Mouse (Mus musculus) layer of hippocampus, postnatal 14 days (tissue): ENCODE data around the gene Ubald1. TPM values are rescaled to one million over a fixed set of nuclear protein-coding genes. Genes with fewer than 3 reads are reported as not detected.

Experiments
- DNase-seq, 2 experiments: peaks; one replicate each; pipeline ENCODE4 v3.0.0; 2021 to 2022; ENCODE audit warnings: low spot score in 2 of 2, mixed read lengths in 1 of 2
- long read RNA-seq, 2 experiments: library from polyadenylated mRNA; stranded (forward); transcript quantifications; one replicate each; pipeline ENCODE4 v2.0.0; 2021
- total RNA-seq, 2 experiments: library from RNA; stranded (reverse); gene quantifications; 2 replicates each; pipeline ENCODE4 v1.2.3; 2021

Ubald1 gene
- total RNA-seq: 10 to 100 TPM; 80.1 to 84.6 TPM
- long read RNA-seq, experiment 1, full-length matches to known transcripts: 34 of 64 reads
- long read RNA-seq, experiment 1, partial matches to known transcripts: 1 of 64 reads
- long read RNA-seq, experiment 1, other reads (novel, unspliced or antisense): 29 of 64 reads
- long read RNA-seq, experiment 2, full-length matches to known transcripts: 59 of 91 reads
- long read RNA-seq, experiment 2, partial matches to known transcripts: 22 of 91 reads
- long read RNA-seq, experiment 2, other reads (novel, unspliced or antisense): 10 of 91 reads

DNA sequence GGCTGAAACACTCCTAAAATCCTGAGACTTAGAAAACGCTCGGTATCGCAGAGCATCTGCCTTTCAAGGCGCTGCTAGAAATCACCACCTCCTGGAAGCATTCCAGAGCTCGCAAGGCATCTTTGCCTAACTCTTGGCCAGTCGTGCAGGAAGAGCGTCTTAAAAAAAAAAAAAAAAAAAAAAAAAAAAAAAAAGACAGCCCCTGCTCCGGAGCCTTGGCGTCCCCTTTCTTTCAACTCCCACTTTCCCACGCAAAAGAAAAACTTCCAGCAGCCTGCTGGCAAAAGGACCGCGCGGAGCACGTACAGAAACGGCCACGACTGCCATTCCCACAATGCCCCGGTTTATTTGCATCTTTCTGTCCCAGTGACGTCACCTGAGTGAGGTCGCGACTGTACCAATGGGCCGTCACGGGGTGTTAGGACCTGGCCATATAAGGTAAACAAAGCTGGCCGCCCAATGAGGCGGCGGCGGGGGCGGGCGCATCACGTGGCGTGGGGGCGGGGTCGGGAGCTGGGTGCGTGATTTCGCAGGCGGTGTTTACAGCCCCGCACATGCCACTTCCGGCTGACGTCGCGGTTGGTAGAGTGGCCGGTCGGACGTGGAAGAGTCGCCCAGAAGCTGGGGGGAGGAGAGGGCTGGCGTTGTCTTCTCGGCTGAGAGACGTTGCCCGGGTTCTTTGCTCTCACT is at the start of gene Ubald1:
Gene Ubald1, minus strand, starts transcription at position 180 of the 690 bp plus-strand sequence.
- peak; percentile 95 to 99 for DNase-seq

GRCm38 (mm10) chr16:4928474-4928873 is 48.4 kb upstream of the Ubald1 start:
- DNase-seq: no peak

DNA sequence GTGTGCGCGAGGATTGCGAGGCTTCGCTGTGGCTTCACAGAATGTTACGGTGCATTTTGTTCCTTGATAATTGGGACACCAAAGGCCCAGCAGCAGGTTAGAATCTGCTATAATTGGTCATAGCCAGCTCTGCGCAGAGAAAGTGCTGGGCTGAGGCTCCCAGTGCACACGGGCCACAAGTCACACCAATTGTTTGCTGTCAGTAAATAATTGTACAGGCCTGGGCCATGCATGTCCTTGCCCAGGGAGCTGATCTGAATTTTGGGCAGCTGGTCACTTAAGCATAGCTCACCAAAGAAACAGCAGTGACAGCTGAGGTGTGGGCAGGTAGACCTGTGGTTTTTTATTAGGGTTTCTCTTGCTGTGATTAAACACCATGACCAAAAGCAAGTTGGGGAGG is 47.9 kb upstream of the Ubald1 start:
- no peak for DNase-seq

DNA sequence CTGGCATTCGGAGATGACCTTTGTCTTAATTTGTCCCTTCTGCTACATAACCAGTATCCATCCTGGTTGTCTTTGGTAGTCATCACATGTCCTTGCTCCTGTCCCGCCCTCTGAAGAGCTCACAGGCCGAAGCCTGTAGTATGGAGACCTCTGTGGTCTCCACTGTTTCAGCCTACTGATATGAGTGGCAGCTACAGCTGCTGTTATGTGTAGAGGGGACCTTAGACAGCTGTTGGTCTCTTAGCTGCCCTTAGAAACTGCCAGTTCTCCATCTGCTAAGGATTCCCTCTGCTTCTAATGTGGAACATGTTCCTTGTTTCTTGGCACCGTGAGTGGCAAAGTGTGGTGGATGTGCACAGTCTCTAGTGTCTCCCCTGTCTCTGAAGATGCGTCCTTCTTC is 43.9 kb upstream of the Ubald1 start:
- no peak for DNase-seq

DNA sequence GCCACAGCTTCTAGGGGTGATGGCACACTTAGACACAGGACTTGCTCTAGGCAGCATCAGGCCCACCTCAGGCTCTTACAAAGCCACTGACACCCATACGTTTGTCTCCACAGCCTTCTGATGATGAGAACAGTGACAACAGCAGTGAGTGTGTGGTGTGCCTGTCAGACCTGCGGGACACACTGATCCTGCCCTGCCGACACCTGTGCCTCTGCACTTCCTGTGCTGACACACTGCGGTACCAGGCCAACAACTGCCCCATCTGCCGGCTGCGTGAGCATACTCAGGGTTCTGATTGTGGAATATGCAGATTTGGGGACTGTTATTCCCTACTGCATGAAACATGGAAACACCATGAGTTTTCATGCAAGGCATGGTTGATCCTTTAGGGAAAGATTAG is 42.4 kb upstream of the Ubald1 start:
- no peak for DNase-seq

GRCm38 (mm10) chr16:4920556-4920955 is 40.4 kb upstream of the Ubald1 start:
- DNase-seq: no peak

DNA sequence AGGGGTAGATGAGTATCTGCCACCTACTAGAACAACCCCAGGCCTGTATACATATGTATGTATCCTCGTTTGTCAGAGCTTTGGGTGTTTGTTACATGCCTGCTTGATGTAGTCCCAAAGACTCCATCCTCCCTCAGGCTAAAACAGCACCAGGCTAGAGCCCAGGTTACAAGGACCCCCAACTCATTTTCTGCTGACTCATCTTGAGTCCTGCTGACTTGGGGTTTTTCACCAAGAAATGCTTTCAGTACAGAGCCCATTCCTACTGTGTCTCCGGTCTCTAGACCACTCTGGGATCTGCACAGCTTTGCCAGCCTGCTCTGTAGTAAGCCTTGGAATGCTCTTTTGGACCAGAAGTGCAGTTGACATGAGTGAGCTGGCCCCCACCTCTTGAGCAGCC is 36.5 kb upstream of the Ubald1 start:
- DNase-seq: no peak

GRCm38 (mm10) chr16:4915931-4916330 is 35.8 kb upstream of the Ubald1 start:
- DNase-seq: no peak

DNA sequence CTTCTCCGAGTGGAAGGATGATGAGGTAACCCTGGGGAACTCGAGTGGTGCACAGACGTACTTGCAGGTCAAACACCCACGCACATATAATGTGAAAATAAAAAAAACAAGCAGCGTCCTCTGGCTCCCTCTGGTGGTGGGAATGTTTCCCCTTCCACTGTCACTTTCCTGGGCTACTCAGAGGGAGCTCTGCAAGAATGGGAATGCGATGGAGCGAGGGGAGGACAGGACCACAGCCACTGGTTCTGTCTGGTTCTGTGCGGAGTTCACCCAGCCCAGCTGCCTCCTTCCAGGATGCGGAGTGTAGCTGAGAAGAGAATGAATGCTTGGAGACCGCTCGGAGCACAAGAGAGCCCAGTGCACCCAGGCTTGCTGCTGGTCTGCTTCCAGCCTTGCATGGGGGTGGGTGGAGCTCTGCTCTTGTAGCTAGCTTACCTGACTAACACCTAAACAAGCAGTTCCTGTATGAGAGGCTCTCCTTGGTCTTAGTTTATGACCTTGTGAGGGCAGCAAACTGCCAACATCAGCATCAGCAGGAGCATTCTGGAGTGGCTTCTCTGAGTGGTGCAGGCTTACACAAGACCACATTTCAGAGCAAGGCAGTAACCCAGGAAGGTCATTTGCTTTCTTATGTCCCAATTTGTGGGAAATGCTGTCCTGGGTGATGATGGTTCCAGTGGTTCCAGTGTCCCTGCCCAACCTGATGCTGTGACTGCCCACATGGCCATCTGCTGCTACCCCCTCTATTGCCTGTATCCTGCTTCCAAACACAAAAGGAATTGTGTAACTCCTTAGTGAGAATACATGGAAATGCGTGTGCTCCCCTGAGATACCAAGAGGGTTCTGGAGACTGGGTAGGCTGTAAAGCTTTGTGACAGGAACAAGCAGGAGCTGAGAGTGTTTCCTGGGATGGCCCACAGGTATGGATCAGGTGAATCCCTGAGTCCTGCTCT is 33.9 kb upstream of the Ubald1 start:
- DNase-seq: peak; percentile 88

DNA sequence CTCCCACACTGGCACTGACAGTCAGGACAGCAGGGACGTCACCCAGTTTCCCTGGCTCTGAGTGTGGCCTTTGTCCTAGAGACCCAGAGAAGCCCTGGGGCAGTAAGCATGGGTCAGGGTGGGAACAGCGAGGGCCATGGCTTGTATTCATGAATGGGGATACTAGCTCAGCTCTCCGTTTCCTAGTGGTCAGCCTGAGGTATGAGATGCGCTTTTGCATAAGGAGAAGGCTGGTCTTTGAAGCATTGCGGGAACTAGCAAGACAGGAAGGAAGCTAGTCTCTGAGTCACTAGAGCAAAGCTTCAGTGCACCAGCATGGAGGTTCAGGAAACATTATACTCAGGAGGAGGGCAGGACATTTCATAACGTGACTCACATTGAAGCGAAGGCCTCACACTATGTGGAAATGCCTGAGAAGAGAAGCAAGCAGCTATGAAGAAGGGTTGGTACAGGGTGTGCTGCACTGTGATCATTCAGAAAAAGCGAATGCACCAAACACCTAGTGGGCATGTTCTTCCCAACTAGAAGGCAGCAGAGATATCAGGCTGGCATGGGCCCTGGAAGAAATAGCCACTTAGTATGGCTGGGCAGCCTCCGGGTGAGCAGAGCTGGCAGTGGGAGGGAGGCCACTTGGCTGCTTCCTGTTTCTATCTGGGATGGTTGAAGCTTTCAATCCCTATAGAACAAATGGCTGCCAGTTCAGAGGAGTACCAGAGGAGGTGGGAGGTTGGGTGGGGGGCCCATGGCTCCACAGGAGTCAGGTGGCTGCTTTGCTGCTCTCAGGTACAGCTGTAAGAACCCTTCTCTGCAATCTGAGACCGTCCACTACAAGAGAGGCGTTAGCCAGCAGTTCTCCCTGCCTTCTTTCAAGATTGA is 33.0 kb upstream of the Ubald1 start:
- no peak for DNase-seq

- DNase-seq: no peak
Measured at GRCm38 (mm10) chr16:4912074-4912648, 32.0 kb upstream of the Ubald1 start.

GRCm38 (mm10) chr16:4910758-4911157 is 30.6 kb upstream of the Ubald1 start:
- DNase-seq: no peak

- DNase-seq: no peak
Measured at GRCm38 (mm10) chr16:4909745-4910144, 29.6 kb upstream of the Ubald1 start.

DNA sequence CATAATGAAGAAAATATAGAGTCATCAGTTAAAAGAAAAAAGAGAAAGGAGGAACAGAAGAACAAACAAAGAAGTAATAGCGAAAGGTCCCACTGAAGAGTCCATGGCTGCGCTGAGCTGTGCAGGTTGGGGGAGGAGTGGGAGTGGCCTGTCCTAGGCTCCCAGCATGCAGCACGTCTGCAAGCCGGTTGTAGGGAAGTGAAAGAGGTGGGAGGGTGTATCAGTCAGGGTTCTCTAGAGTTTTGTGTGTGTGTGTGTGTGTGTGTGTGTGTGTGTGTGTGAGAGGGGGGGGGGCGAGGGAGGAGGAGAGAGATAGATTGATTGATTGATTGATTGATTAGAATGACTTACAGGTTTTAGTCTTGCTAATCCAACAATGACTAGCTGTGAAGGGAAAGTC is 27.9 kb upstream of the Ubald1 start:
- no peak for DNase-seq

DNA sequence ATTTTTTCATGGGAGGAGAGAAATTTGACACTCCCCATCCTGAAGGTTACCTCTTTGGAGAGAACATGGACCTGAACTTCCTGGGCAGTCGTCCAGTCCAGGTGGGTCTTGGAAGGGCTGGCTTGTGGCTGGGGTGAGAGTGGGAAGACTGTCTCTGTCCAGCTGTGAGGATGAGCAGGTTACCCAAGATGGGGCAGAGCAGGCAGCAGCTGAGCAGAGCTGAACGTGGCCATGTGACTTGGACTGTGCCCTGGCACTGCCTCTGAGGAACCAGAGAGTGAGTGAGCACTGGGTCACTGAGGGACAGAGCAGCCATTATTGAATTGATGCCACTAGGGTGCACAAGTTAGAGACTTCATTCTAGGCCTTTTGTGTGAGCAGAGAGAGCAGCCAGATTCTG is 27.3 kb upstream of the Ubald1 start:
- no peak for DNase-seq

- DNase-seq: no peak
Measured at GRCm38 (mm10) chr16:4906559-4906958, 26.4 kb upstream of the Ubald1 start.

GRCm38 (mm10) chr16:4905591-4905990 is 25.5 kb upstream of the Ubald1 start:
- no peak for DNase-seq

DNA sequence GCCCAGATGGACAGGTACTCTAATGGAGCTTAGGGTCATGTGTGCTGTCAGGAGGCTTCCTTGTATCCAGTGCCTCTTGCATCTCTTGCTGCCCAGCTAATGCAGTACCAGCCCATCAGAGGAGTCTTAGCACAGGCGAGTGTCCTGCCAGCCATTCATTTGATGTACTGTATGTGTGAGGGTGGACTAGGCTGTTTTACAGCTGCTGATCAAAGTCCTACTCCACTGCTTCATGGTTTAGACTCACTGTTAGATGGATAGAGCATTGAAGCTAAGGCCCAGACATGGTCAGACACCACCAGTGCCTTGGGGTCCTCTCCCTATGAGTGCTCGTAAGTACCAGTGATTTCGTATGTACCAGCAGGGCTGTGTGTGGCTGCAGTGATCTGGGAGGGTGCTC is 24.8 kb upstream of the Ubald1 start:
- no peak for DNase-seq

GRCm38 (mm10) chr16:4903491-4904102 is 23.5 kb upstream of the Ubald1 start:
- DNase-seq: no peak

GRCm38 (mm10) chr16:4902390-4902789 is 22.3 kb upstream of the Ubald1 start:
- DNase-seq: no peak
